Mouse (Mus musculus) E14TG2a.4 (cell line): ENCODE measurements at regions not wholly inside any gene's neighbourhood (a gene's known extent, or its start where the extent isn't known, plus 50 kb on each side); places are given as distances from the start of the nearest gene placed in this dataset.

ENCODE experiments used
- CTCF ChIP-seq: conservative IDR thresholded peaks from 2 replicates; pipeline ENCODE4 v1.5.1; 2014; ENCODE audit warnings: low read length
- NANOG ChIP-seq: IDR thresholded peaks from 2 replicates; pipeline ENCODE4 v1.6.1; 2014; ENCODE audit warnings: borderline replicate concordance, low read length, mixed read lengths

- TF ChIP-seq NANOG (no peak), CTCF (no peak)
Measured at GRCm38 (mm10) chr15:7694037-7694436, 116.6 kb upstream of the Gdnf start.
